Mouse (Mus musculus) hindbrain, embryonic 15.5 days (tissue): ENCODE measurements around the gene Atp6v0a4. TPM values are rescaled to one million over a fixed set of nuclear protein-coding genes. Genes with fewer than 3 reads are reported as not detected.
A peak's percentile ranks its signal among the peaks of the same experiment; 100 is the strongest.

Experiments
- ATAC-seq: fragments of 200-750 bp; cut with Nextera tagmentation; 2 replicates; pipeline ENCODE4 v1.8.0; 2017; ENCODE audit warnings: low read depth, moderate number of reproducible peaks, moderate TSS enrichment; ENCODE audit not compliant: low FRiP score
- H3K27ac ChIP-seq: fragments of 300-500 bp; sonication (generic); replicated peaks from 2 replicates; pipeline ENCODE4 v1.5.1; 2015; ENCODE audit warnings: mild to moderate bottlenecking, inconsistent platforms
- H3K27me3 ChIP-seq: fragments of 300-500 bp; sonication (generic); 2 replicates; pipeline ENCODE4 v1.6.1; 2015; ENCODE audit warnings: control low read depth, inconsistent platforms
- H3K36me3 ChIP-seq: fragments of 300-500 bp; sonication (generic); 2 replicates; pipeline ENCODE4 v1.6.1; 2015; ENCODE audit warnings: control low read depth, inconsistent platforms
- H3K4me1 ChIP-seq: fragments of 300-500 bp; sonication (generic); replicated peaks from 2 replicates; pipeline ENCODE4 v1.6.1; 2015; ENCODE audit warnings: control low read depth, inconsistent platforms
- H3K4me2 ChIP-seq: fragments of 300-500 bp; sonication (generic); 2 replicates; pipeline ENCODE4 v1.6.1; 2015; ENCODE audit warnings: moderate library complexity, mild to moderate bottlenecking, inconsistent platforms
- H3K4me3 ChIP-seq: fragments of 300-500 bp; sonication (generic); 2 replicates; pipeline ENCODE4 v1.5.1; 2015; ENCODE audit warnings: mild to moderate bottlenecking, inconsistent platforms
- H3K9ac ChIP-seq: fragments of 300-500 bp; sonication (generic); 2 replicates; pipeline ENCODE4 v1.6.1; 2015; ENCODE audit warnings: inconsistent platforms
- H3K9me3 ChIP-seq: fragments of 300-500 bp; sonication (generic); 2 replicates; pipeline ENCODE4 v1.6.1; 2016; ENCODE audit warnings: control low read depth, inconsistent platforms
- WGBS: fragments of 180-500 bp; shearing (Covaris S2); methylation state at CpG from one replicate; pipeline ENCODE4 v1.1.7; 2015; 5-methylcytosine and 5-hydroxymethylcytosine counted together
- polyA plus RNA-seq: library from polyadenylated mRNA; unstranded; fragments of >200 nt; fragmentation: Nextera tagmentation; extraction: Ambion mirVana; gene quantifications from 2 replicates; pipeline ENCODE4 v1.2.1, GENCODE M21; 2015

Gene Atp6v0a4
- polyA plus RNA-seq, result 0.49 and 0.54 TPM in 2 replicates

DNA sequence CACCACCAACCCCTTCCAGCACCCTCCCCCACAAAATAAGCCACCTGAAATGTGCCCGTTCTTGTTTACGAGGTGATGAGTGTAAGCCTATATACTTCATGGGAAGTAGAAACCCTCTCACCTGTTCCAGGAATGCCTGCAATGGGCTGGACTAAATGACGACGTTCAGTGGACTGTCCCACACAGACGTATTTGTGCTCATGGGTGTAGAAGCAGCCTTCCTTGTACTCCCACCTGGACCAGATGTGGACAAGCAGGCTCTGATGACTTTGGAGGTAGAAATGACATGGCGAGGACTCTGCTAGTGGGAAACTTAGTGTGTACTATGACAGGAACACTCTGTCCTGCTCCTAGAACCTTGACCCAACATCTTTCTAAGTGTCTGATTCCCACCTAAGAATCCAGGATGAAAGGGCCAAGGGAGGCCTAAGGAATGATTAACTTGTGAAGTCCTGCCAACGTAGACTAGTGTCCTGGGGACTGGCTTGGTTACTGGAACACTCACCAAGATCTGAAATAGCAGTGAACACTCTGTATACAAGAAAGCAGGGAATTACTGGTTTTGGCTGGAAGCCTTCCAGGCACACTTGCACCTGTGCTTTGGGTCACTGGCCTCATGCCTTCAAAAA, at the start of gene Atp6v0a4:
Gene Atp6v0a4, minus strand, starts transcription at position 380 of the 629 bp plus-strand sequence.
- Histone ChIP-seq H3K4me2 (no peak within 1 kb of the TSS), H3K4me1 (no peaks in the 10 kb centered on the region), H3K9me3 (no peaks in the 10 kb centered on the region), H3K9ac (no peak within 1 kb of the TSS), H3K27ac (no peak within 1 kb of the TSS), H3K36me3 (peaks cover 25% of the 10 kb centered on the region), H3K4me3 (no peak within 1 kb of the TSS), H3K27me3 (no peaks in the 10 kb centered on the region)
- ATAC-seq, result no peak
- WGBS, result 89% methylated on average over 7 of the region's 7 CpGs

DNA sequence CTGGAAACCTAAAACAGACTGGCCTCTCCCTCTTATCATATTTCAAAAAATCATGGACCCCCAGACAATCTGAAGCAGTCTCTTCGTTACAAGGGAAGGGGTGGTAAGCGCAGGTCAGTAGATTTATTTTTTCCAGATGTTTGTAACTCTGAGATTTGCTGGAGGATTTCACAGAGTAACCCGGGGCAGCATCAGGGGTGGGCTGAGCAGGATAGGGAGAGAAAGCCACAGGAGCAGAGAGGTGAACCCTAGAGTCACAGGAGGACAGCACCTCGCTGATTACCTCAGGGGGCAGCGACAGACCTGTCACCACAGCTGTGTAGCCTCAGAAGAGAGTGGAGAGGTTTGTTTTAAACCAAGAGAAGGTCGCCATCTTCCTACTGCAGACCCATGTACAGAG, 41.0 kb upstream of the Atp6v0a4 start:
- Histone ChIP-seq H3K36me3 (peaks cover 19% of the 10 kb centered on the region), H3K4me1 (peaks cover 15% of the 10 kb centered on the region), H3K9ac (no peak overlapping the region), H3K27me3 (no peaks in the 10 kb centered on the region), H3K4me2 (no peak overlapping the region), H3K27ac (no peak overlapping the region), H3K9me3 (no peaks in the 10 kb centered on the region), H3K4me3 (no peak overlapping the region)
- ATAC-seq, result no peak
- 83% methylated on average over 6 of the region's 6 CpGs for WGBS

- H3K36me3 ChIP-seq, result peaks cover 17% of the 10 kb centered on the region
Measured at GRCm38 (mm10) chr6:38164705-38165104, 40.3 kb upstream of the Atp6v0a4 start.

DNA sequence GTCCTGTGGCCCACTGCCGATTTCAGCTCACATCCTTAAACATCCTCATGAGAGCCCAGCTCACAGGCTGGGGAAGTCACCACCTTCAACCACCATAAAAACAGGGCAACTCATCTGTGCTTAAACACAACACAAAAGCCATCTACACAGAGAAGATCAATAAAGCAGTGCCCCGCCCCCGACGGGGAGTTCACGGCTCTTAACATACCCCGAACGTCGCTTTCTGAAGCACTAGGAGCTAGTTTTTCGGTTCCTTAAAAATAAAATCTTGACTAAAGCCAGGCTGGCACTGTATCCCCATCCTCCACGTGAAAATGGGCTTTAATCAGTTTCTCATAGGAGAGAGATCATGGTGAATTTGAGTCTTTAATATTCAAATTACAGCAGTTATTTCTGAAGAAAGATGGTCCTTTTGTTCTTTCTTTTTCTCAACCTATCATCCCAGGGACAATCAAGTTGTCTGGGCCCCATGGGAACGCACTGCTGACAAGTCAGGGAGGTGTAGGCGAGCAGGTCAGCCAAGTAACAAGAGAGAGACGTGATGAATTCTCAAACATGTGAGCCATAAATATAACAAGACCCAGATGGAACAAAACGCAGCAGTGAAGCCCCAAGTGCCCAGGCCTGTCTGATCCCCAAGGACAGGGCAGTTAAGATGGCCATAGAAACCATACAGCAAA, 38.6 kb upstream of the Atp6v0a4 start:
- no peak overlapping the region for H3K4me3 ChIP-seq
- 25% methylated on average over 14 of the region's 14 CpGs for WGBS
- H3K9me3 ChIP-seq, result no peaks in the 10 kb centered on the region
- H3K27ac ChIP-seq, result no peak overlapping the region
- ATAC-seq, result no peak
- no peaks in the 10 kb centered on the region for H3K27me3 ChIP-seq
- peaks cover 5% of the 10 kb centered on the region for H3K36me3 ChIP-seq
- no peak overlapping the region for H3K9ac ChIP-seq
- no peak overlapping the region for H3K4me2 ChIP-seq
- H3K4me1 ChIP-seq, result peaks cover 25% of the 10 kb centered on the region

More at GRCm38 (mm10) chr6:38164705-38165104, 40.3 kb upstream of the Atp6v0a4 start:
- no peak for ATAC-seq
- 86% methylated on average over 6 of the region's 6 CpGs for WGBS
- H3K4me1 ChIP-seq, result peaks cover 17% of the 10 kb centered on the region
- H3K27me3 ChIP-seq, result no peaks in the 10 kb centered on the region
- H3K9me3 ChIP-seq, result no peaks in the 10 kb centered on the region
- H3K27ac ChIP-seq, result no peak overlapping the region
- H3K9ac ChIP-seq, result no peak overlapping the region
- no peak overlapping the region for H3K4me2 ChIP-seq
- no peak overlapping the region for H3K4me3 ChIP-seq

DNA sequence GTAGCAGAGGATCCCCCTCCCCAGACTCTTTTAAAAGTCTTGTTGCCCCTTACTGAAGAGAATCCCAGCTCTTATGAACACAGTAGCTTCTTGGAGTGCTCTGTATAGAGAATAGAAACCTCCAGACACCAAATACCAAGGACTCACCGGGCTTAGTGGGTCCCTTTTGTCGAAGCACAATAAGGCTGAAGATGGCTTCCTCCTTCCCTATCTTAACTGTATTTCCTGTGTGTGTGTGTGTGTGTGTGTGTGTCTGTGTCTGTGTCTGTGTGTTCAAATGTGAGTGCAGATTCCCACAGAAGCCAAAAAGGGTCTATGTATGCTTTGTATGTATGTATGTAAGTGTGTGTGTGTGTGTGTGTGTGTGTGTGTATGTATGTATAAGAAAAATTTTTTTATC, 36.2 kb upstream of the Atp6v0a4 start:
- Histone ChIP-seq H3K4me3 (no peak overlapping the region), H3K9me3 (no peaks in the 10 kb centered on the region), H3K9ac (no peak overlapping the region), H3K27ac (peak overlapping the region; percentile 66), H3K4me2 (no peak overlapping the region), H3K27me3 (no peaks in the 10 kb centered on the region), H3K4me1 (peaks cover 25% of the 10 kb centered on the region), H3K36me3 (peaks cover 9% of the 10 kb centered on the region)
- WGBS, result 60% methylated on average over 2 of the region's 2 CpGs
- peak; percentile 4; the same call in 1 of the 2 replicates for ATAC-seq

DNA sequence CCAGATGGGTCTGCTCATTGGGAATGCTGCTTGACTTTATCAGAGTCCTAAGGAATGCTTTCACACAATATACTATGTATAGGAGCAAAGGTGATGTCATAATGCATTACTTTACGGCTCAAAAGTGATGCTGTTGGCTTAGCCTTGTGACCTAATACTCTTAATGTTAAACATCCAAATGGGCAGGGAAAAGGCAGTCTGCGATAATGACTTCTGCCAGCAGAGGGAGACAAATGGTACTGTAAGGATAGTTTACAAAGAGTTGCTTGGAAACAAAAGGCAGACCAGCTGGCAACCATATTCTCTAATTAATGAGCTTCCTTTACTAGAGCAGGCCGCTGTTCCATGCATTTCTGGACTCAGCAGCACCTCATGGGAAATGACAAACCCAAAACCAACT, 35.7 kb upstream of the Atp6v0a4 start:
- no peak overlapping the region for H3K4me3 ChIP-seq
- peaks cover 9% of the 10 kb centered on the region for H3K36me3 ChIP-seq
- peak; percentile 58 for ATAC-seq
- no peaks in the 10 kb centered on the region for H3K9me3 ChIP-seq
- no peak overlapping the region for H3K9ac ChIP-seq
- no peaks in the 10 kb centered on the region for H3K27me3 ChIP-seq
- WGBS, result 13% methylated on average over 3 of the region's 3 CpGs
- no peak overlapping the region for H3K4me2 ChIP-seq
- peaks cover 25% of the 10 kb centered on the region for H3K4me1 ChIP-seq
- peak overlapping the region; percentile 66 for H3K27ac ChIP-seq

DNA sequence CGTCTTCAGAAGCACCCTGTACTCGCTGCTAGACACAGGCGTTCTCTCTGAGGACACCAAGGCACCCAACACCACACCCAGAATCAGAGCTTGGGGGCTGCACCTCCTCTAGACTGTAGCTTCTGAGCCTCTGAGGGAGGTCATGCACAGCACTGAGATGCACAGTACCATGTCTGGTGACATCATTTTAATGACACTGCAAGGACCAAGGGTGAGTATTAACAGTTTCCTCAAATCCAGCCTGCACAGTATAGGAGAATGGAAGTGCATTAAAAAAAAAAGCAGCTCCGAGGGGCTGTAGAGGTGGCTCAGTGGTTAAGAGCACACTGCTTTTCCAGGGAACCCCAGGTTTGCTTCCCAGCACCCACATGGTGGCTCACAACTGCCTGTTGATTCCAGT, 35.2 kb upstream of the Atp6v0a4 start:
- H3K27me3 ChIP-seq, result no peaks in the 10 kb centered on the region
- WGBS, result 74% methylated on average over 4 of the region's 4 CpGs
- peaks cover 13% of the 10 kb centered on the region for H3K36me3 ChIP-seq
- peak; percentile 24; the same call in 1 of the 2 replicates for ATAC-seq
- H3K27ac ChIP-seq, result no peak overlapping the region
- no peaks in the 10 kb centered on the region for H3K9me3 ChIP-seq
- H3K4me3 ChIP-seq, result no peak overlapping the region
- no peak overlapping the region for H3K9ac ChIP-seq
- H3K4me2 ChIP-seq, result no peak overlapping the region
- H3K4me1 ChIP-seq, result peaks cover 25% of the 10 kb centered on the region

DNA sequence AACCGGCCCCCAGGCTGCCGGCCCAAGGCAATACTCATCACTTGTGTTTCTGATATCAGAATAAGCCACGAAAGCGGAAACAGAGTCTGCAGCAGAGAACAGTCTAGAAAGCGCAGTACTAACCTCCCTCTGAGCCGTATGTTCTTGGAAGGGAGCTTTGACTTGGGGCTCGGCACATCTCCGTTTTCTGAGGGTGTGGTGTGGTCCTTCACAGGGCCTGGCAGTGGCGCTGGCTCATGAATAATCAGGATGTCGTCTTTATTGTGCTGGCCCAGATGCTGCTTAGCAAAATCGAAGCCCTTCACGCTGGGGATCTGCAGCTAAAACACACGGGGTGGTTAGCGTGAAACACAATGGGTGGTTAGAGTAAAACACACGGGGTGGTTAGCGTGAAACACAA, 33.5 kb upstream of the Atp6v0a4 start:
- no peak for ATAC-seq
- Histone ChIP-seq H3K4me2 (no peak overlapping the region), H3K4me1 (peaks cover 20% of the 10 kb centered on the region), H3K9me3 (no peaks in the 10 kb centered on the region), H3K27me3 (no peaks in the 10 kb centered on the region), H3K9ac (no peak overlapping the region), H3K36me3 (peaks cover 18% of the 10 kb centered on the region), H3K4me3 (no peak overlapping the region), H3K27ac (no peak overlapping the region)
- 40% methylated on average over 16 of the region's 16 CpGs for WGBS

GRCm38 (mm10) chr6:38156204-38156603, 31.8 kb upstream of the Atp6v0a4 start:
- Histone ChIP-seq H3K9me3 (no peaks in the 10 kb centered on the region), H3K27ac (no peak overlapping the region), H3K4me1 (peaks cover 12% of the 10 kb centered on the region), H3K27me3 (no peaks in the 10 kb centered on the region), H3K4me3 (no peak overlapping the region), H3K4me2 (no peak overlapping the region), H3K36me3 (peaks cover 18% of the 10 kb centered on the region), H3K9ac (no peak overlapping the region)
- 95% methylated on average over 5 of the region's 5 CpGs for WGBS
- ATAC-seq, result no peak

GRCm38 (mm10) chr6:38152305-38152704, 27.9 kb upstream of the Atp6v0a4 start:
- no peaks in the 10 kb centered on the region for H3K9me3 ChIP-seq
- peaks cover 40% of the 10 kb centered on the region for H3K36me3 ChIP-seq
- H3K9ac ChIP-seq, result no peak overlapping the region
- no peak overlapping the region for H3K4me2 ChIP-seq
- H3K27ac ChIP-seq, result no peak overlapping the region
- no peak for ATAC-seq
- H3K27me3 ChIP-seq, result no peaks in the 10 kb centered on the region
- 89% methylated on average over 11 of the region's 11 CpGs for WGBS
- H3K4me3 ChIP-seq, result no peak overlapping the region
- no peaks in the 10 kb centered on the region for H3K4me1 ChIP-seq

- H3K9me3 ChIP-seq, result no peaks in the 10 kb centered on the region
- 89% methylated on average over 19 of the region's 19 CpGs for WGBS
- H3K4me2 ChIP-seq, result no peak overlapping the region
- no peak for ATAC-seq
- no peaks in the 10 kb centered on the region for H3K27me3 ChIP-seq
- H3K36me3 ChIP-seq, result peaks cover 40% of the 10 kb centered on the region
- H3K27ac ChIP-seq, result no peak overlapping the region
- H3K4me3 ChIP-seq, result no peak overlapping the region
- H3K9ac ChIP-seq, result no peak overlapping the region
- no peaks in the 10 kb centered on the region for H3K4me1 ChIP-seq
Measured at GRCm38 (mm10) chr6:38149483-38149882, 25.1 kb upstream of the Atp6v0a4 start.

- H3K9ac ChIP-seq, result no peak overlapping the region
- no peaks in the 10 kb centered on the region for H3K4me1 ChIP-seq
- peaks cover 36% of the 10 kb centered on the region for H3K36me3 ChIP-seq
- ATAC-seq, result no peak
- 83% methylated on average over 10 of the region's 10 CpGs for WGBS
- H3K27ac ChIP-seq, result no peak overlapping the region
- no peaks in the 10 kb centered on the region for H3K27me3 ChIP-seq
- no peak overlapping the region for H3K4me2 ChIP-seq
- no peak overlapping the region for H3K4me3 ChIP-seq
- H3K9me3 ChIP-seq, result no peaks in the 10 kb centered on the region
Measured at GRCm38 (mm10) chr6:38148626-38149025, 24.2 kb upstream of the Atp6v0a4 start.
